Mouse (Mus musculus): ENCODE measurements around the gene Lmtk2. TPM values are rescaled to one million over a fixed set of nuclear protein-coding genes. Genes with fewer than 3 reads are reported as not detected.

The Lmtk2 gene
- polyA plus RNA-seq, 1 experiment from 2014 or later: 5.0 TPM

DNA sequence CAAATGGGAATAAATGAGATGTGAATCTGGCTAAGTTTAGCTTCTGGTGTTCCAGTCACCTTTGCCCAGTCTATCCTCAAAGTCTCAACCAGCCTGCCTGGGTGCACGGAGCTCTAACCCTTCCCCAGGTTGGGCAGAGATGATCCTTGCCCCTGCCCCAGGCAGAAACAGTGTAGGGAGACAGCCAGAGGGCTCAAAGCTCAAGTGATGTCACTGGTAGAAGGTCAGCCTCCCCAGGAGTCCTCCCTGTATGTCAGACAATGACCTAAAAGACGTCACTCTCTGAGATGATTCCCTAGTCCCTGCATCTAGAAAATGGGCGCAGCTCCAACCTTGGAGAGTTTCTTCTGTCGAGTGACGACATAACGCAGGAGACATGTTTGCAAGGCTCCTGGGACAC lies 14.5 kb upstream of the Lmtk2 start:
- Histone ChIP-seq H3K4me3 (no peak overlapping the region), H3K4me1 (no peaks in the 10 kb centered on the region), H3K9me3 (no peaks in the 10 kb centered on the region), H3K27ac (replicated peaks) (no peak overlapping the region), H3K27me3 (replicated peaks; ENCODE audit: low read depth, poor library complexity, severe bottlenecking) (no peaks in the 10 kb centered on the region), H3K36me3 (replicated peaks) (no peaks in the 10 kb centered on the region)
- DNase-seq (ENCODE audit: low spot score): no peak
- 80% methylated on average over 6 of the region's 6 CpGs for WGBS

DNA sequence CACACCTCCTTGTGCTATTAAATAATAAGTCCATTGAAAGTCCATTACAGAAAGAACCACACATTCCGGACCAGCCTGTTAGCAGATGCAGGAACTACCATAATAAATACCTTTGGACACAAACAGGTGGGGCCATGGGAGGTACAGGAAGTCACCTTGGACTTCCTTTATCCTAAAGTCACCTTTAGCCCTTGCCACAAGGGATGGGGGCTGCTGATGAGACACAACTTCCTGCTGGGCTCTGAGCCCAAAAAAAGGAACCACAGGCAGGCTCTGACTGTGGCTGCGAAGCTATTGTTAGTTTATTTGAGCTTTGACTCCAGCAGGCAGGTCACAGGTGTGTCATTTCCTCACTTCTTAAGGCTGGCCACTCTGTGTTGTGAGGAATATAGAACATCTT lies 13.7 kb upstream of the Lmtk2 start:
- H3K4me3 ChIP-seq: no peak overlapping the region
- 77% methylated on average over 2 of the region's 2 CpGs for WGBS
- no peak for DNase-seq (ENCODE audit: low spot score)

DNA sequence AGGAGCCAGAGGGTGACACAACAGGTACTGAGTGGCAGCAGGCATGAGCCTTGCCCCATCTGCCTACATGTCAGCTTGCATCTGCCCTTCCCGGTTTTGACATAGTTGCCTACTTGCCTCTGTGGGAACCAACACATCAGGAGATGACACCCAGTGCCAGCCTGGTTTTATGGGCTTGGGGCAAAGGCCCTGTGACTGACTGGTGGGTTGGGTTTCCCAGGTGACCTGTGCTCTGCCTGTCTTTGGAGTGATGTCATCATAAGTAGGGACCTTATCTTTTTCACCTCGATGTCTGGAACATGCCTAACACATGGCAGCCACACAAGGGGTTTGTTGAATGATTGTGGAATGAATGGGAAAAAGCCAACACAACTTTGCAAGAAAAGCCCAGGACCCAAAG lies 11.9 kb upstream of the Lmtk2 start:
- Histone ChIP-seq H3K27ac (replicated peaks) (no peak overlapping the region), H3K27me3 (replicated peaks; ENCODE audit: low read depth, poor library complexity, severe bottlenecking) (no peaks in the 10 kb centered on the region), H3K4me1 (no peaks in the 10 kb centered on the region), H3K36me3 (replicated peaks) (no peaks in the 10 kb centered on the region), H3K9me3 (no peaks in the 10 kb centered on the region), H3K4me3 (no peak overlapping the region)
- 85% methylated on average over 2 of the region's 2 CpGs for WGBS
- DNase-seq (ENCODE audit: low spot score): no peak

More for the DNA sequence above, 13.7 kb upstream of the Lmtk2 start:
- H3K4me1 ChIP-seq: no peaks in the 10 kb centered on the region
- H3K27ac ChIP-seq (replicated peaks): no peak overlapping the region
- H3K27me3 ChIP-seq (replicated peaks; ENCODE audit: low read depth, poor library complexity, severe bottlenecking): no peaks in the 10 kb centered on the region
- no peaks in the 10 kb centered on the region for H3K36me3 ChIP-seq (replicated peaks)
- no peaks in the 10 kb centered on the region for H3K9me3 ChIP-seq

DNA sequence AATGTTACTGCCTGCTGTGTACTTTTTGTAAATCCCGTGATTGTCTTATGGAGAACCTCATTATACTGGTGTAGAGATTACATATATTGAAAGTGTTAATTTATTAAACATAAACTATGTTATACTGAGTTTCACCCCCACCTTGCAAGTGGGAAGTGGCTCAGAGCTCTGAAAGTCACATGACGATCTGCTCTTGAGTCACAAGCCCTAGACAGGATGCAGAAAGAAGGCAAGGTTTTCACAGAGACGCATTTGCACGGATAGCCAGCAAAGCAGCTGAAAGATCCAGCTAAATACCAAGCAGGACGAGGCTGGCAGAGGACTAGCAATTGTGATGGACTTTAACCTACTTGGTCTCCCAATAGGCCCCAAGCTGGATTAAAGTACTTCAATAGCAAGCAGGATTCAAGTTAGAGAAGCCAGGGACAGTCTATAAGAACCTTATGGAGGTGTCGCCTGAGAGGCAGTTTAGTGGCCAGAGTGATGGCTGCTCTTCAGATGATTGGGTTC lies 4.7 kb upstream of the Lmtk2 start:
- Histone ChIP-seq H3K27ac (replicated peaks) (no peak overlapping the region), H3K9me3 (no peaks in the 10 kb centered on the region), H3K4me1 (peaks cover 10% of the 10 kb centered on the region), H3K36me3 (replicated peaks) (no peaks in the 10 kb centered on the region), H3K4me3 (no peak overlapping the region), H3K27me3 (replicated peaks; ENCODE audit: low read depth, poor library complexity, severe bottlenecking) (0 out of 2 replicates have a peak, but pooled peaks cover 6% of the 10 kb centered on the region)
- no peak for DNase-seq (ENCODE audit: low spot score)
- WGBS: 78% methylated on average over 6 of the region's 6 CpGs

DNA sequence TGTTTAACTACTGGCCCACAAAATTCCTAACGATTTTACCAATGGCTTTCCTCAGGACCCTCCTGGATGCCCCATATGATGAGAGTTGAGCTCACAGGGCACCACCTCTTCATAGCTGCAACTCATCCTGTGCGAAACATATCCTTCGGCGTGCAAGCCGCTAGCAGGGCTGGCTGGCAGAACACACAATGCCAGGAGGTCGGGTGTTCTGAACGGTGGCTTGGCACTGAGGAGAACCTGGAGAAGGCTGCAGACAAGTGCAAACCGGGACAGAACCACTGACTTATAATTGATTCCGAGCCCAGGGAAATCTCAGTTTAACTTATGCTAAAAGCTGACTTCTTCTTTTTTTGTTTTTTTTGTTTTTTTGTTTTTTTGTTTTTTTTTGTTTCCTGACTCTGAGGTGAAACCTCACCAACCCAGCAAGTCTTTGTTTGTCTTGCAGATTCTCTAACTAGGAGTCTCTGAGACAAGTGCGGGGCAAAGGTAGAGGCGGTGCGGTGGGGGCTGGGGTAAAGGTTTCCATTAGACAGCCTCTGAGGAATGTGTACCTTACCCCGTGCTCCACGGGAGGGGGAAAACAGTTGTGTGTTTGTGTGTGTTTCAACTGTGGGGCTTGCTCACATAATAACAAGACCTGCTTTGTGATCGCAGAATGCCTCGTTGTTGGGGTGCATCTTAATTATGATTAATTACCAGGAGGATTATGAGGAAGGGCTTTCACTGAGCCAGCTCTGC lies 2.2 kb upstream of the Lmtk2 start:
- DNase-seq (ENCODE audit: low spot score): no peak
- Histone ChIP-seq H3K4me3 (no peak overlapping the region), H3K27ac (replicated peaks) (no peak overlapping the region), H3K27me3 (replicated peaks; ENCODE audit: low read depth, poor library complexity, severe bottlenecking) (0 out of 2 replicates have a peak, but pooled peaks cover 6% of the 10 kb centered on the region), H3K36me3 (replicated peaks) (0 out of 2 replicates have a peak, but pooled peaks cover under 1% of the 10 kb centered on the region), H3K4me1 (peaks cover 27% of the 10 kb centered on the region), H3K9me3 (no peaks in the 10 kb centered on the region)
- 59% methylated on average over 16 of the region's 16 CpGs for WGBS

DNA sequence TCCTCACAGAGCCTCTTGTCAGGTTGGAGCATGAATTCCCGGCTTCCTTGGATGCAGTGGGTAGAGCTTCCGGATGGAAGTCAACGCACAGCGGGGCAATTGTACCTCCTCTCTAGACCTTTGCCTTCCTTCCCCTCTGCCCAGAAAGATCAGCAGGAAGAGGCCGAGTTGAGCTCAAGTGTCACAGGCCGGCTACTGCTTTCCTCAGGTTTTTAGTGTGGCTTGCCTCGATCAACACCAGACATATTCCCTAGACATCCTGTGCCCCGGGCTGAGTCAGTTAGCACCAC lies 1.7 kb upstream of the Lmtk2 start:
- 0 out of 2 replicates have a peak, but pooled peaks cover 3% of the 10 kb centered on the region for H3K36me3 ChIP-seq (replicated peaks)
- 0 out of 2 replicates have a peak, but pooled peaks cover 6% of the 10 kb centered on the region for H3K27me3 ChIP-seq (replicated peaks; ENCODE audit: low read depth, poor library complexity, severe bottlenecking)
- H3K4me3 ChIP-seq: no peak overlapping the region
- H3K27ac ChIP-seq (replicated peaks): no peak overlapping the region
- H3K4me1 ChIP-seq: peaks cover 29% of the 10 kb centered on the region
- H3K9me3 ChIP-seq: no peaks in the 10 kb centered on the region
- DNase-seq (ENCODE audit: low spot score): peak; percentile 12
- 24% methylated on average over 8 of the region's 8 CpGs for WGBS

DNA sequence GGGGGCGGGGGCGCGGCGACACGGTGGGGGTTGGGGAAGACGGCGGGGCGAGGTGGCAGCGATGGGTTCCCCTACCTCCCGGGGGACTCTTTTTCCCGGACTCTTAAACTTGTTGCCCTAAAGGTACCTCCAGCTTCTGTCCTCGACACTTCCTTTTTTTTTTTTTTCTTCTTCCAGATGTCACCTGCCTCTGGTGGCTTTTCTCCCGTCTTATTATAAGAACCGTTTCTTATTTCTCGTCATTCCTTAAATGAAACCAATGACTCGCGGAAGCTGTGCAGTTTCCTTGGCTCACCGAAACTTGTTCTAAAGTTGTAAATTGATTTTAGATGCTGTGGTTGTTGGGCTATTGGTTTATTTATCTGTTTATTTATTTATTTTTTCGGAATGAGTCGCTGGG lies 712 bp downstream of the Lmtk2 start:
- Histone ChIP-seq H3K4me1 (peaks cover 36% of the 10 kb centered on the region), H3K36me3 (replicated peaks) (0 out of 2 replicates have a peak, but pooled peaks cover 3% of the 10 kb centered on the region), H3K9me3 (no peaks in the 10 kb centered on the region), H3K27ac (replicated peaks) (peak overlapping the region; percentile 88), H3K4me3 (peak overlapping the region; percentile 99), H3K27me3 (replicated peaks; ENCODE audit: low read depth, poor library complexity, severe bottlenecking) (0 out of 2 replicates have a peak, but pooled peaks cover 6% of the 10 kb centered on the region)
- DNase-seq (ENCODE audit: low spot score): no peak
- 3% methylated on average over 20 of the region's 20 CpGs for WGBS

DNA sequence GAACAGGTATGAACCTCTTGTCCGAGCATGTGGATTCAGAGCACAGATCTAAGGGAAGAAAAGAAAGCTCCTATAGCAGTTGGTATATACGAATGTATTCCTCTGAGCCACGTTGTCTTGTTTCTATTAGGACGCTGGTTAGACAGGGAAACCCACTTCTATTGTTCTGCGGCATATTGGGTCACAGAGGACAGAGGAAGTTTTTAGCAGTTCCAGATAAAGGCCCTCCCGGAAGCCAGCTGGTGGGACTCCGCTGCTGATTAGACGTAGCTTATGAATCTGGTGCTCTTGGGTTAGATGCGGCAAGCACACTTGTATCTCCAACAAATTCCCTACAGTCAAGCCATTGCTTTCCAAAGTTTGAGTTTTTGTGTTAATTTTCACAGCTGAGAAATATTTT lies 4.8 kb downstream of the Lmtk2 start:
- Histone ChIP-seq H3K9me3 (no peaks in the 10 kb centered on the region), H3K27ac (replicated peaks) (no peak overlapping the region), H3K4me3 (no peak overlapping the region), H3K27me3 (replicated peaks; ENCODE audit: low read depth, poor library complexity, severe bottlenecking) (no peaks in the 10 kb centered on the region), H3K4me1 (peaks cover 27% of the 10 kb centered on the region), H3K36me3 (replicated peaks) (0 out of 2 replicates have a peak, but pooled peaks cover 3% of the 10 kb centered on the region)
- no peak for DNase-seq (ENCODE audit: low spot score)
- 80% methylated on average over 9 of the region's 9 CpGs for WGBS

DNA sequence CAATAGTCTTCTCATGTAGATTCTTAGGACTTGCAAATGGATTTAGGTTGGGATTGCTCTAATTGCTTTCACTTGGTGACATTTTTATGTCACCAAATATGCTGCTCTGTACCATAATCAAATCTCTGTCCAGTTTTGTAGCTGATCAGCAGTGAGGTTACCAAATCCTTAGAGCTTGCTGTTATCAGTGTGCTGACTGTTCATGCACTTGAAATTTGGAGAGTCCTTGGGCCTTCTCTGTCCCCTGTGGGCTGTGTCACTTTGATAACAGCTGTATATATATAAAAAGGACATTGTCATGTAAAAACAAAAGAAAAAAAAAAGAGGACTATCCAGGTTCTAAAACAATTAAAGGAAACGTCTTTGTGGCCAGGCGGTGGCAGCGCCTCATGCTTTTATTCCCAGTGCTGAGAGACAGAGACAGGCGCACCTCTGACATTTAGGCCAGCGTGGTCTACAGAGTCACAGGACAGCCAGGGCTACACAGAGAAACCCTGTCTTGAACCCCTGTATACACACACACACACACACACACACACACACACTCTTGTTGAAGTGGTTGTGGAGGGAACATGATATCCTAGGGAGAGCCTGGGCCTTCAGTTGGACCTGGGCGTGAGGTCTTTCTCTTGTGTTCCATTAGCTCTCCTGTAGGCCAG lies 5.4 kb downstream of the Lmtk2 start:
- no peak for DNase-seq (ENCODE audit: low spot score)
- Histone ChIP-seq H3K27ac (replicated peaks) (no peak overlapping the region), H3K27me3 (replicated peaks; ENCODE audit: low read depth, poor library complexity, severe bottlenecking) (no peaks in the 10 kb centered on the region), H3K4me1 (peaks cover 27% of the 10 kb centered on the region), H3K9me3 (no peaks in the 10 kb centered on the region), H3K36me3 (replicated peaks) (0 out of 2 replicates have a peak, but pooled peaks cover 4% of the 10 kb centered on the region), H3K4me3 (no peak overlapping the region)
- WGBS: 77% methylated on average over 6 of the region's 6 CpGs

DNA sequence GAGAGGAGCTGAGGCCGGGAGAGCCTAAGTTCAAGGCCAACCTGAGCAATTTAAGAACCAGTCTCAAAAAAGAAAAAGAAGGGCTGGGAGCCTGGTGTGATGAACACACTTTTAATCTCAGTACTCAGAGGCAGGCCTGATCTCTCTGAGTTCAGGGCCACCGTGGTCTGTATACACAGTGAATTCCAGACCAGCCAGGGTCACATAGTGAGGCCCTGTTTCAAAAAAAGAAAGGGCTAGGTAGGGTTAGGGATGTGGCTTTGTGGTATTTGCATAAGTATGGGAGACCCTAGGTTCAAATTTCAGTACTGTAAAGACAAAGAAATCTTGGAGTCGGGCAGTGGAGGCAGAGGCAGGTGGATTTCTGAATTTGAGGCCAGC lies 5.9 kb downstream of the Lmtk2 start:
- WGBS: 84% methylated on average over 3 of the region's 3 CpGs
- Histone ChIP-seq H3K27me3 (replicated peaks; ENCODE audit: low read depth, poor library complexity, severe bottlenecking) (no peaks in the 10 kb centered on the region), H3K27ac (replicated peaks) (no peak overlapping the region), H3K4me3 (no peak overlapping the region), H3K36me3 (replicated peaks) (0 out of 2 replicates have a peak, but pooled peaks cover 9% of the 10 kb centered on the region), H3K4me1 (peaks cover 22% of the 10 kb centered on the region), H3K9me3 (no peaks in the 10 kb centered on the region)
- no peak for DNase-seq (ENCODE audit: low spot score)

DNA sequence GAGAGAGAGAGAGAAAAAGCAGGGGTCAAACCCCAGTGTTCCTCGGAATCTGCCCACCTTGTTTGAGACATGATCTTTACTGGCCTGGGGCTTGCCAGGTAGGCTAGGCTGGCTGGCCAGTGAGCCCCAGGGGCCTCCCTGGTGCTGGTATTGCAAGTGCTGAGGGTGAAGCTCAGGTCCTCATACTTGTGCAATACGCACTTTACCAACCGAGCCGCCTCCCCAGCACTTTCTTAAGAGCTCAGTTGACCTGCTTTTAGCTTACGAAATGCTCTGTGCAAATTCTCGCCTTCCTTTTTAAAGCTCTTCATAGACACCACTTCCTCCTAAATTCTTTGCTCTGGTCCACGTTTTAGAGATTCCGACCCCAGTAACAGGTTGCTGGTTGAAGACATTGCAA lies 9.0 kb downstream of the Lmtk2 start:
- no peak overlapping the region for H3K27ac ChIP-seq (replicated peaks)

DNA sequence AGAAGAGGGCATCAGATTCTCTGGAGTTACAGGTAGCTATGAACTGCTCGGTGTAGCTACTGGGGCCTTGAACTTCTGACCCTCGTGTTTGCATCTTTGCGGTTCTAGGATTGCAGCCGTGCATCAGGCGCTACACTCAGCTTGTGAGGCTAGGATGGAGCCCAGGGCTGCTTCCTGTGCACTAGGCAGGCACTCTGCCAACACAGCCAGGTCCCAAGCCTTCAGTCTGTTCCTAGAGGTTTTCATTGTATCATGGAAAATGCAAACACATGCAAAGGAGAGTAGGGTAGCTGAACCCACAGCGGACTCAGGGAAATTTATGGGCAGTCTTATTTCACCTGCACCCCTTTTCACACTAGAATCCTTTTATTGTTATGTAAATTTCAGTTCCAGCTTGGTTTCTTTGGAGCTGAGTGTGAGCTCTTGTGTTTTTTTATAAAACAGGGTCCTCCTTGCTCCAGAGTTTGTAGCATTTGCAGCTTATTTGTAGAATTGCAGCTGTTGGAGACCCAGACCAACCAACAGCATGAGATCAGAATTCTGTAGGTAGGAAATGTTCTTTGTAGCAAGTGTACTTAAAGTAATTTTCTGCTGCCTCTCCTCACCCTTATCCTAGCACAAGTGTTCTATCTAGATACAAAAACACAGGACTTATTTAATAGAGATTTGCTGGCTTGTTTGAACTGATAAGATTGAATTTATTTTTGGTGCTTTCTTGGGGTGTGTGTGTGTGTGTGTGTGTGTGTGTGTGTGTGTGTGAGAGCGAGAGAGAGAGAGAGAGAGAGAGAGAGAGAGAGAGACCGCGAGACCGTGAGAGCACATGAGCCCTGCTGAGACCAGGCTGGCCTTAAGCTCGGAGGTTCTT lies 12.6 kb downstream of the Lmtk2 start:
- Histone ChIP-seq H3K9me3 (no peaks in the 10 kb centered on the region), H3K27ac (replicated peaks) (no peak overlapping the region), H3K27me3 (replicated peaks; ENCODE audit: low read depth, poor library complexity, severe bottlenecking) (no peaks in the 10 kb centered on the region), H3K4me1 (peaks cover 10% of the 10 kb centered on the region; the same call in 1 of the 2 replicates), H3K36me3 (replicated peaks) (0 out of 2 replicates have a peak, but pooled peaks cover 9% of the 10 kb centered on the region), H3K4me3 (no peak overlapping the region)
- DNase-seq (ENCODE audit: low spot score): no peak
- WGBS: 89% methylated on average over 11 of the region's 11 CpGs

More for the DNA sequence above, 9.0 kb downstream of the Lmtk2 start:
- Histone ChIP-seq H3K9me3 (no peaks in the 10 kb centered on the region), H3K4me1 (peaks cover 17% of the 10 kb centered on the region; the same call in 1 of the 2 replicates), H3K36me3 (replicated peaks) (0 out of 2 replicates have a peak, but pooled peaks cover 9% of the 10 kb centered on the region), H3K4me3 (no peak overlapping the region), H3K27me3 (replicated peaks; ENCODE audit: low read depth, poor library complexity, severe bottlenecking) (no peaks in the 10 kb centered on the region)
- 89% methylated on average over 8 of the region's 8 CpGs for WGBS
- no peak for DNase-seq (ENCODE audit: low spot score)

Measured in embryonic facial prominence, embryonic 10.5 days (tissue).